ENCODE assay signal across 15 mouse cellular contexts in the genomic region with DNA sequence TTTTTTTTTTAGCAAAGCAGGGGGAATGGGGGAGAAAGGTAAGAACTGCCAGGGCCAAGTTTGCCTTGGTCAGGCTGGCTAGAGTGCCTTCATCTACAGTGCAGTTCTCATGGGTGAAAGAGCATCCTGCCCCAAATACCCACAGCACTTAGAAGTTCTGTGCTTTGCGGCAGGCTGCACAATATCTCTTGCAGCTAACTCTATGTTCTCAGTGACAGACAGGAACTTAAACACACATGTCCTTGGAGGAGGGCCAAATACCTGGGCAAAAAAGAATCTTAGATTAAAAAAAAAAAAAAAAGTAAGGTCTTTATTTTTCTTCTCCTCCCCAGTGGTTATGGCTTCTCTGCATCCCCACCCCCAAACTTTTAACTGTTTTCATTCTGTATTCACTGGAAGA.
"Had no signal": no experiment of that assay in that cellular context is flagged by ENCODE, and none has a peak within 500 bp of the region (broad histone marks: within the 10 kb centered on the region; RNA-seq: fewer than 3 reads in every experiment).

No protein-coding gene starts in this region.

- H3K9me3 ChIP-seq: limb, embryonic 12.5 days; liver, embryonic 15.5 days; lung, embryonic 15.5 days; midbrain, embryonic 13.5 days; neural tube, embryonic 15.5 days had no signal

- H3K27me3 ChIP-seq: limb, embryonic 12.5 days; lung, embryonic 15.5 days; midbrain, embryonic 13.5 days; neural tube, embryonic 15.5 days had no signal

- H3K4me3 ChIP-seq: limb, embryonic 12.5 days; liver, embryonic 15.5 days; lung, embryonic 15.5 days; midbrain, embryonic 13.5 days; neural tube, embryonic 15.5 days had no signal

- H3K36me3 ChIP-seq: limb, embryonic 12.5 days; liver, embryonic 15.5 days; lung, embryonic 15.5 days; midbrain, embryonic 13.5 days; neural tube, embryonic 15.5 days had no signal

- H3K27ac ChIP-seq: limb, embryonic 12.5 days; liver, embryonic 15.5 days; lung, embryonic 15.5 days; midbrain, embryonic 13.5 days; neural tube, embryonic 15.5 days had no signal

- H3K9ac ChIP-seq: limb, embryonic 12.5 days; liver, embryonic 15.5 days; lung, embryonic 15.5 days; midbrain, embryonic 13.5 days; neural tube, embryonic 15.5 days had no signal

- H3K4me2 ChIP-seq: limb, embryonic 12.5 days; liver, embryonic 15.5 days; lung, embryonic 15.5 days; midbrain, embryonic 13.5 days; neural tube, embryonic 15.5 days had no signal

- ATAC-seq: intestine, postnatal 0 days; midbrain, embryonic 13.5 days had no signal

- DNase-seq: kidney, adult 8-10 months; kidney, postnatal 36 days; layer of hippocampus, adult 9-11 months; layer of hippocampus, postnatal 36 days; liver; right cerebral cortex, adult 18-20 months; right cerebral cortex, postnatal 25 days; thymus, adult 2 months; thymus, postnatal 25 days had no signal
